Mouse (Mus musculus): Measurements from ENCODE around the gene Zfp622.
"Not testable (repeated sequence)": the region's sequence is repeated elsewhere in the genome, so short reads cannot be mapped to it uniquely, and the experiment has no call there.

The Zfp622 gene

DNA sequence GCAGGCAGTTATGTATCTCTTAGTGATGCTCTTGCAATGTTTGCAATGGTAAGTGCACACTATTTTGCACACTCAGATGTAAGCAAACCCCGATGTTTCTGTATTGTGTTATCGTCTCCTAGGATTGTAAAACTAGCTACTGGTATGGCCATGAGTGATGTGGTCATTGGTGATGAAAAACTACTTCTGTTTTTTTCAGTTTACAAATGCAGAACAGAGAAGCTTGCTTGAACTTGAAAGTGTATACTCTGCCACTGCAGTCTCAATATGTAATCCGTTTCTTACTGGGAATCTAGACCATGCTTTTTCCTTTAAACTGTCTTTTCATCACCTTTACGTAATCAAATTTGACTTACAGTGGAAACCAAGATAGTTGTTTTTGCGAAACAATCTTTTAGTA is 11.4 kb upstream of the Zfp622 start:
- no peak for DNase-seq

DNA sequence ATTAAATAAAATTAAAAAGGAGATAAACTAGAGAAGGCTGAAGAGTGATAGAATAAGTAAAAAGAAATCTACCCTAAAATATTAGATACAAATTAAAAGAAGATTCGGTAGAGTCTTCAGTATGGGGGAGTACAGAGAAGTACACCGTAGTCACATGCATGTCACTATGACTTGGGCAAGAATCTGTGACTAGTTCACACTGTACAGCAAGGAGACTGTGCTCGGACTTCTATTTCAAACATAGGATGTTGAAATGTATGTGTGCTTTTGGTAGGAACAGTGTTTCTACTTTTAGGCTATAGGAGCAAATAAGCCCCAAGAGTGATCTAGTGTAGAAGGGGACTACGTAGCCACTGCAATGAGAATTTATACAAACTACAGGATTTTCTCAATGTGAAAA is 9.8 kb upstream of the Zfp622 start:
- DNase-seq = no peak

DNA sequence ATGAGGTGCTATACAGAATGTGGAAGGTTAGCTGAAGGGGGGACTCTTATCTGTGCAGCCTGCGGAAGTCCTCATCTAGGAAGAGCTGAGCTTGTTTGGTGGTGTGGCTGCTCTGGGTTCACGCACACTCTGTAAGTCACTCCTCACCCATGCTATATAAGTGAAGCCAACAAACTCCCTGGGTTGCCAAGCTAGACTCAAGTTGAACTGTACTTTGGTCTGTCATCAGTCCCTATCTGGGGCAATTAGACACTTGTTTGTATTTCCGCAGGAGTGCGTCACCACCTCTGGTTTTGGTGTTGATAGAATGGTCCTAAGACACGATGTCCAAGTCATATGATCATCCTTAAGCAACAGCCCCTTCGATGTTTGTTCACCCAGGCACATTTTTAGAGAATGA is 8.4 kb upstream of the Zfp622 start:
- no peak for DNase-seq

DNA sequence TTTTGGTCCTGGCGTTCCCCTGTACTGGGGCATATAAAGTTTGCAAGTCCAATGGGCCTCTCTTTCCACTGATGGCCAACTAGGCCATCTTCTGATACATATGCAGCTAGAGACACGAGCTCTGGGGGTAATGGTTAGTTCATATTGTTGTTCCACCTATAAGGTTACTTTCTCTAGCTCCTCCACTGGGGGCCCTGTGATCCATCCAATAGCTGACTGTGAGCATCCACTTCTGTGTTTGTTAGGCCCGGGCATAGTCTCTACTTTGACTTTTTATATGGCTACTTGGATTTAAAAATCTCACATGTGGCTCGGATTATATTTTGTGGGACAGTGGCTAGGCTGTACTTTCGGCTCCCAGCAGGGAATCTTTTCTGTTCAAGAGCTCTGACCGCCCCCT is 552 bp upstream of the Zfp622 start:
- not testable (repeated sequence) for DNase-seq

DNA sequence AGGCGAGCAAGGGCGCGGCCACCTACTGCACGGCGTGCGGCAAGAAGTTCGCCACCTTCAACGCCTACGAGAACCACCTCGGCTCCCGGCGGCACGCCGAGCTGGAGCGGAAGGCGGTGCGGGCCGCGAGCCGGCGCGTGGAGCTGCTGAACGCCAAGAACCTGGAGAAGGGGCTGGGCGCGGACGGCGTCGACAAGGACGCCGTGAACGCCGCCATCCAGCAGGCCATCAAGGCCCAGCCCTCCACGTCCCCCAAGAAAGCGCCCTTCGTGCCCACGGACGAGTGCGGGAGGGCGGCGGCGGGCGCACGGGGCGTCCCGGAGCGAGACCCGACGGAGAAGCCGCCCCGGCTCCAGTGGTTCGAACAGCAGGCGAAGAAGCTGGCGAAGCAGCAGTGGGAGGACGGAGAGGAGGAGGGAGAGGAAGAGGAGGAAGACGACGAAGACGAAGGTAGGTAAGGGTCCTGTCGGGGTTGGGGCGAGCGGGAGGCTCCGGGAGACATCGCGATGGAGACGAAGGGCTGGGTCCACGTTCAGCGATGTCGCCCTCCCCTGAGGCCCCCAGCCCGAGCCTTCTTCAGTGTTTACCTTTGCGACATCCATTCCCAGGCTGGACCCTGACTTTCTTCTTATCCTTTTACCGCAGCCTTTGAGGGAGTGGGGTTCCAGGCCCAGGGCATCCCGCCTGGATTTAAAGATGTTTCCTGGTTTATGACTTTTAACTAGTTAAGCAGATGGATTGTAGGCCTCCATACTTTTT is 747 bp downstream of the Zfp622 start:
- no peak for DNase-seq

DNA sequence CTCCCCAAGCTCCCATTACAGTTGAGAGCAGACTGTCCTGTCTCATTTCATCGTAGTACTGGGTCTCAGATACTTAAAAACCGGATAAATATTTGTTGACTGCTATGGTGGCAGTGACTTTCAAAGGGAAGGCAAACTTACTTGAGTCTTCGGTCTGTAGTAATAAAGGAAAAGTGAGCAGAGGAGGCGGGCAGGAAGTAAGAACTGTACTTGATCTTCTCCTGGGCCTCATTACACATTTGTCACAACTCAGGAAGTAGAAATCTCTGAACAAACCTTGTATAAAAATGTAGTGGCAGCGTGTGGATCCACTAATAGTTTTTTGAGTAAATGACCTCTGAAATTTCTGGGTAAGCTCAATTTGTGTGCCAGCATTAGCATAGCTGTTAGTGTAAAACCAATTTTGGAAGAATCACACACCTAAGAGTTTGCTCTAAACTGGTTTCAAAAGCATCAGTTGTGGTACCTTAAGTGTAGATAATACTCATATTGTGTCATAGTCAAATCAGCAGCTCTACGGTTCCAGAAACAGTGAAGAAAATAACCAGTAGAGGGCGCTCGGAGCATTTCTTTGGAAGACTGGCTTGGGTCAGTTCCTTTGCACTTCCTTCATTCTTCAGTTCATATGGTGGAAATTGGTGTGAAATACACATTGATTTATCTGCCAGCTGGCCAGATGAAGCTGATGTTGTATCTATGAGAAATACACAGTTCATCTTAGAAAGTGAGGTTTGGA is 9.0 kb downstream of the Zfp622 start:
- DNase-seq = peak; percentile 37 to 67

DNA sequence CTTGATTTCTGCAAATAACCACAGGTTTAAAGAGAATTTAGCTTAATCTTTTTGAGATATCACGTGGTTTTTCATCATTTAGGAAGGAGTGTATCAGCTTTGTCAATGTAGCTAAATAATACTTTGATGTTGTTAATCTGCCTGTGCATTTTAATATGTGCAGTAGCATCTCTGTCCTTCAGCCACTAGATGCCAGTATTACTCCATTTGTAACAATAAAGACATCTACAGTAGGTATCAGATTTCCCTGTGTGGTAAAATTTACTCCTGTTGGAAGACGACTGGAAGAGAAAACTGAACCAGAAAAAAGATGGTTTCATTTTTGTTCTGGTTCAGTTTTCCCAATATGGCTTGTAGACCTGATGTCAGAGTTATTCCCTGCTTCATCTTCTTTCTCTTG is 11.4 kb downstream of the Zfp622 start:
- DNase-seq = no peak

DNA sequence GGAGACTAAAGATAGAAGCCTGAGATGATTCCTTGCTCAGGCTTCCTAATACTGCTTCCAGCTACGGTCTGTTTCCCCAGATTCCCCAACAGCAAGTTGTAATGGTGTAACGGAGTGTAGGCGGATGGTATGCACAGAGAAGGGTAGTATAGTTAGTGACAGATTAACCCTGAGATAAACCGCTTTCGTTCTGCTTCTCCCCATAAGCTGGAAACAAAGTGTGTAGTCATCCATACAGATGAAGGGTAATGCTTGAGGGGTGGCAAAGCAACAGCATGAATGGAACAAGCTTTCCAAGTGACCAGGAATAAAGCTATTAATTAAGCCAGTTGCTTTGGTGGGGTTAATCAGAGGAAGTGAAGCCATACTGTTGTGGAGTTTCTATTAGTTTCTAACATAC is 15.4 kb downstream of the Zfp622 start:
- DNase-seq = not testable (repeated sequence)

DNA sequence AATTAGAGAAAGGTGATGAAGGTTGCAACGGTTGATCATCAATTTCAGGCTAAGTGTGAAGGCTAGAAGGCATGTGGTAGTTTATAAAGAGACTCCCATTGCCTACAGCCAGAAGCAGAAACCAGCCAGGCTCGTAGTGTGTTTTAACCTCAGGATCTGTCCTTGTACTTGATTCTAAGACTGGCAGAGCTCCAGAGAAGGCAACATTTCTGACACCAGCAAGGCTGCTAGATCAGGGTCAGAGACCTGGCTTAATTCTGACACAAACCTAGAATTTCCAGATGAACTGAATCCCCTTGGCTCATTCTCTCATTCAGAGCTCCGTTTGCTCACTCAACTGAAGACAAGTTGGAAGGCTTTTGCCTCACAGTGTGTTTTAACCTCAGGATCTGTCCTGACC is 24.5 kb downstream of the Zfp622 start:
- DNase-seq = no peak

DNA sequence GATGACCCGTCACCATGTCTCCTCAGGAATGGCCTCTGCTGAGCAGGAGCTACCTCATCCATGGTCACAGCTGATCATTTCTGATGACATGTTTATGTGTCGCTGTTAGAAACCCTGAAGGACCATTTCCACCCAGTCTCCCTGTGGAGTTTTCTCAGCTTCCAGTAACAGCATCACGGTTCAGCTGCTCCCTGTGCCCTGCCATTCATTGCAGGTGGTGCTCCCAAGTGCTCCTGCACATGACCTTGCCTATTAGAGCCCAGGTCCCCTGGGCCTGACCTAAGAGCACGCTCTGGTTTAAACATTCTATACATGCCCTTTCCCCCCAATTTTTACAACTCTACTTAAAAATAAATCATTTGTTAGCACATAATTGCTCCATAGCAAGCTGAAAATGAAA is 28.7 kb downstream of the Zfp622 start:
- DNase-seq = no peak

DNA sequence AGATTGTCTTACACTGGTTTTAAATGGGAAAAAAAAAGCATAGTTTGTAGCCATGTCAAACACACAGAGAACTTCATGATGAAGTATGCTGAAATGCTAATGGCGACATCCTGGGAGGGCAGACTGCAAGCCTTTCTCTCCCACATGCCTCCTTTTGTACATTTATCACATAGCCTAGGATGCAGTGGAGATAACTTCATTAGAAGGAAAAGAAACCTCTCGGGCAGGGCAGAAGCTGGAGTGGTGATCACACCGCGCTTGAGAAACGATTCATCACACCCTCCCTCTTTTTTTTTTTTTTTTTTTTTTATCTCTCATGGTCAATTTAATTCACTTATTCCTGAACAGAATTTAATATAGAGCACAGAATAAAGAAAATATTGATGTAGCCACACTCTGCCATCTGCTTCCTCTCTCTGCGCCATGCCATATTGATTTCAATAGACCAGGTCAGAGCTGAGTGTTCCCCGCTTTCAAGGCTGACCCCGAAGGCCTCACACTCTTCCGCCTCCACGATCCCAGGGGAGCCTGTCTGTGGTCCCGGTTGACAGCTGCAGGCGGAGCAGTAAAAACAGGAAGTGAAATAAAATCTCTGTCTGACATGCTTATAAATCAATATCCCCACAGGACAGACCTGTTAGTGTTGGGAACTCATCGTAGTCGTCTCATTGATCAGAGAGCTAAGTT is 32.0 kb downstream of the Zfp622 start:
- peak; percentile 14 to 16 for DNase-seq

DNA sequence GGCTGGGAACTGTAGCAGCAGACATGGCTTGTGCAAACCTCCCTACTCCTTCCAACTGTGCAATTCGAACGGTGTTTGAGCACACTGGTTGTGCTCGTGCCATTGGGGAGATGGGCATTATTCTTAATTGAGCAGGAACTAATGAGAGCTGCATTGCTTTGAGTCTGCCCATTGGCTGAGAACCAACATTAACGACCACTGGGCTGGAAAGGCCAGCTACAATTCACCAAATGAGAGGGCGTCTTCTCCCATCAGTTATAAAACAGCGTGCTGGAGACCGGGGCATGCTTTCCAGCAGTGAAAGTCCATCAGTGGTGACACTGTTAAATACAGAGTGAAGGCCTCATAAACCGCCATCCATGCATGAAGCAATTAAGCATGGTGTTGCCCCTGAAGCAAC is 37.6 kb downstream of the Zfp622 start:
- DNase-seq = no peak

DNA sequence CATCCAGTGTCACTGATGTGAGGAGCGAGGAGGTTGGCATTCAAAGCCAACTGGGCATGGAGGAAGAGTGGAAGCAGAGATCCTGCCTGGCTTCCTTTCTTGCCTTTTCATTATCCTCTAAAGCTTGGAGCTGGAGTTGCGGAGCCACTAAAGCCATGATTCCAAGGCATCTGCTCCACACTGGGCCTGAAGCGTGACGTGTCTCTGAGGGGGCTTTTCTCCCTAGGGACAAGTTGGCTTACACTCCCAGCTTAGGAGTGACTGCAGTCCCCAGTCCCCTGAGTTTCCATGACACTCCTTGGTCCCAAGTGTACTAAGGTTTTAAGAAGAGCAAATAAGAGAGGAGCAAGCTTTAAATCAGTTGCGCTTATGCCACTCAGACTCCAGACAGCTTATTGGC is 38.5 kb downstream of the Zfp622 start:
- no peak for DNase-seq

DNA sequence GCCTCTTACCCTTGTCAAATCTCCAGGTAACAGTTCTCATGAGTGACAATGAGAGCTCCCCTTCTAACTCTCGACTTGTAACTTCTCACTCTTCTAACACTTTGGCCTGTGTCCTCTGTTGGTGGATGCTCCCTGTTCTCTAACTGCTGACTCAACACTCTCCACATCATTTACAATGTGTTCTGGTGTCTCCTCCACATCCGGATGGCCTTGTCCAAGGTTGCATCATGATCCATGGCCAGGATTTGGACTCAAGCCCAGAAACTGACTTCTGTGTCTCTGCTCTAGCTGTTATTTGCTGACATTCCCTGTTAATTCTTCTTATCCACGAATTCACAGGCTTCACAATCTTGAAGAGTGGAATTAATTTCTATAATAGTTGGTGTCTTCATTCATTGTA is 47.5 kb downstream of the Zfp622 start:
- DNase-seq = no peak

DNA sequence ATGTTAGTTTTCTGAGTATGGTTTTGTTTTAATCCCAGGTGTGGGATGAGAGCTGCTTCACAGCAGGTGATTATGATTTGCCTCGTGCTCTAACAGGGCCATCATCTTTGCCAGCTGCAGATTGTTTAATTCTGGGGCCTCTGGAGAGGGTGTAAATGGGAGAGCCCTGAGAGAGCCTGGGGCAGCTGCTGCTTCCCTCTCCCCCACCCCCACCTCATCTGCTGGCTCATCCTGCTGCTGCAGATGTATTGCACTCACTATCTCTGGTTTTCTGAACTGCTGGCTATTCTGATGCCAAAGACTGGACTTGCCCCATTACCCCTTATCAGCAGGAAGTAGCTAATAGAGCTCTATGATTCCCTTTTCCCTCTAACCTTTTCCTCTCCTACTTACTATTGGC is 56.4 kb downstream of the Zfp622 start:
- no peak for DNase-seq

DNA sequence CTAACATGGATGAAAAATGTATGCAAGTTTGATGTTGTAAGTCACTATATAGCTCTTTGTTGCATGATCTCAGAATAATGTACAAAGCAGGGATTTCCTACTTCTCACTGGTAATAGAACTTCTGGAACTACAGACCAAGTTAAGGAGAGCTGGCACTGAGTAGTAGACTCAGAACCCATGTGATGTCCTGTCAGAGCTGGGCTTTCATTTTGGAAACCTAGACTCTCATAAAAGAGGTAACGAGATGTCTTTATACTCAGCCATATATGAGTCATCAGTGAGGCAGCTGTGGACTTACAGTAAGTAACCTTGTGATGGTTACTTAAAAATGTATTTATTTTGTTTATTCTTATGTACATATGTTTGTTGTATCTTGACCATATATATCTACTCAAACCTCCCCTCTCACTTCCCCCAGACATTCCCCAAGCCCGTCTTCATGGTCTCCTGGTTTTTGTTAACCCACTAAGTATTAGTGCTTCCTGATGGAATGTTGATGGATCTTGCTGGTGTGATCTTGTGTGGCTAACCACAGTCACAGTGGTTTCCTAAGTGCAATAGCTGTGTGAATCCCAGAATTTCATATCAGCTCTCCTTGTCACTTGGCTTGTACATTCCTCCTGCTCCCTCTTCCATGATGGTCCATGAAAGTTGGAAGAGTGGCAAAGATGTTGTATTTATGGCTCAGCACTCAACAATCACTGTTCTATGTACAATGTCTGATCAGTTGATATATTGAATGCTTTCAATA is 57.2 kb downstream of the Zfp622 start:
- DNase-seq = no peak
